Mouse (Mus musculus) ES-E14 (cell line): ENCODE results near the gene Nfkb1. TPM values are rescaled to one million over a fixed set of nuclear protein-coding genes. Genes with fewer than 3 reads are reported as not detected.

Source experiments
- DNase-seq: peaks from one replicate; pipeline ENCODE4 v3.0.0-alpha.2; 2013; ENCODE audit warnings: low read depth, low spot score
- H3K27ac ChIP-seq: 2 replicates; pipeline ENCODE4 v1.5.1; 2012; ENCODE audit warnings: low read depth, mild to moderate bottlenecking, low read length, moderate library complexity, mixed read lengths; ENCODE audit not compliant: poor library complexity, insufficient read depth, severe bottlenecking
- H3K36me3 ChIP-seq: 2 replicates; pipeline ENCODE4 v1.6.1; 2012; ENCODE audit warnings: mild to moderate bottlenecking, low read length, moderate library complexity, mixed read lengths; ENCODE audit not compliant: control insufficient read depth, poor library complexity, insufficient read depth, severe bottlenecking
- H3K4me1 ChIP-seq, 2 experiments: fragments of 150-350 bp in 1 of 2; sonication (generic) in 1 of 2; 2 replicates each; pipeline ENCODE4 v1.6.1; 2012; ENCODE audit warnings: low read length in 2 of 2, mild to moderate bottlenecking in 1 of 2, mixed read lengths in 1 of 2; ENCODE audit not compliant: control insufficient read depth in 2 of 2, insufficient read depth in 2 of 2, poor library complexity in 1 of 2
- H3K4me3 ChIP-seq, 2 experiments: fragments of 150-350 bp in 1 of 2; sonication (generic) in 1 of 2; 2 replicates each; pipeline ENCODE4 v1.5.1; 2012; ENCODE audit warnings: low read length in 2 of 2, low read depth in 1 of 2, mild to moderate bottlenecking in 1 of 2, mixed read lengths in 1 of 2; ENCODE audit not compliant: insufficient read depth in 1 of 2, poor library complexity in 1 of 2, severe bottlenecking in 1 of 2
- H3K9ac ChIP-seq: 2 replicates; pipeline ENCODE4 v1.6.1; 2012; ENCODE audit warnings: low read depth, mild to moderate bottlenecking, low read length, mixed read lengths; ENCODE audit not compliant: poor library complexity, insufficient read depth, severe bottlenecking
- H3K9me3 ChIP-seq: fragments of 150-350 bp; sonication (generic); 2 replicates; pipeline ENCODE4 v1.6.1; 2012; ENCODE audit warnings: low read depth, mild to moderate bottlenecking, low read length; ENCODE audit not compliant: control insufficient read depth, insufficient read depth
- CHD2 ChIP-seq: IDR thresholded peaks from 2 replicates; pipeline ENCODE4 v1.6.1; 2014; ENCODE audit warnings: mild to moderate bottlenecking, low read depth, low read length, inconsistent platforms
- HCFC1 ChIP-seq: IDR thresholded peaks from 2 replicates; pipeline ENCODE4 v1.6.1; 2012; ENCODE audit warnings: low read length, inconsistent platforms, borderline replicate concordance; ENCODE audit not compliant: insufficient read depth
- MAFK ChIP-seq: IDR thresholded peaks from 2 replicates; pipeline ENCODE4 v1.6.1; 2014; ENCODE audit warnings: mild to moderate bottlenecking, low read depth, low read length, inconsistent platforms; ENCODE audit not compliant: insufficient read depth
- ZC3H11A ChIP-seq: IDR thresholded peaks from 2 replicates; pipeline ENCODE4 v1.6.1; 2012; ENCODE audit warnings: low read depth, mild to moderate bottlenecking, inconsistent platforms, low read length, borderline replicate concordance
- ZNF384 ChIP-seq: IDR thresholded peaks from 2 replicates; pipeline ENCODE4 v1.6.1; 2012; ENCODE audit warnings: low read depth, low read length, inconsistent platforms
- in situ Hi-C, 2 experiments: fragments of 600-800 bp; cut with MboI; formaldehyde crosslinking; loops; one replicate each; pipeline ENCODE4 v1.15.1; 2025; ENCODE audit warnings: low sequenced_read_pairs in 2 of 2, inconsistent platforms in 1 of 2; ENCODE audit not compliant: unreplicated experiment in 2 of 2
- total RNA-seq: library from RNA; depleted of rRNA; stranded (reverse); fragments of 300-350 nt; gene quantifications from 2 replicates; pipeline ENCODE4 v1.2.3, GENCODE M21; 2012

Gene Nfkb1
- total RNA-seq, 1 experiment: 35.0 TPM

- in situ Hi-C loops: no loop called here
- H3K4me3 ChIP-seq: no peak overlapping the region
- TF ChIP-seq HCFC1: no peak
- no peak for TF ChIP-seq ZNF384
Observed at GRCm38 (mm10) chr3:135562036-135562435, 129.3 kb downstream of the Nfkb1 start.

GRCm38 (mm10) chr3:135556851-135557662, 134.3 kb downstream of the Nfkb1 start:
- no peak for DNase-seq
- Histone ChIP-seq H3K4me3 (no peak overlapping the region; a peak in 1 of 4 replicates), H3K4me1 (peaks cover 0 to 4% of the 10 kb centered on the region in 2 experiments; a peak in 2 of 4 replicates), H3K27ac (peak overlapping the region; percentile 69), H3K9me3 (no peaks in the 10 kb centered on the region), H3K9ac (peak overlapping the region; percentile 45; the same call in 1 of the 2 replicates), H3K36me3 (peaks cover 40% of the 10 kb centered on the region)
- in situ Hi-C loops: no loop called here
- no peak for TF ChIP-seq CHD2
- no peak for TF ChIP-seq HCFC1
- no peak for TF ChIP-seq MAFK
- no peak for TF ChIP-seq ZNF384
- TF ChIP-seq ZC3H11A: no peak

More at GRCm38 (mm10) chr3:135562036-135562435, 129.3 kb downstream of the Nfkb1 start:
- Histone ChIP-seq H3K9me3 (no peaks in the 10 kb centered on the region), H3K9ac (no peak overlapping the region), H3K27ac (peak overlapping the region; percentile 41; the same call in 1 of the 2 replicates), H3K4me1 (peaks cover 6 to 7% of the 10 kb centered on the region in 2 experiments; a peak in 3 of 4 replicates), H3K36me3 (peaks cover 33% of the 10 kb centered on the region)
- no peak for DNase-seq

- in situ Hi-C loops: no loop called here
- Histone ChIP-seq H3K27ac (no peak overlapping the region; the same call in 1 of the 2 replicates), H3K4me3 (no peak overlapping the region; a peak in 1 of 4 replicates), H3K9ac (peak overlapping the region; percentile 45; the same call in 1 of the 2 replicates), H3K4me1 (peaks cover 0 to 4% of the 10 kb centered on the region in 2 experiments; a peak in 3 of 4 replicates), H3K36me3 (peaks cover 45% of the 10 kb centered on the region), H3K9me3 (no peaks in the 10 kb centered on the region)
- no peak for TF ChIP-seq CHD2
- TF ChIP-seq ZC3H11A: no peak
- TF ChIP-seq HCFC1: no peak
- no peak for TF ChIP-seq MAFK
- TF ChIP-seq ZNF384: no peak
- DNase-seq: no peak
Observed at GRCm38 (mm10) chr3:135556052-135556587, 135.2 kb downstream of the Nfkb1 start.

- in situ Hi-C loops: no loop called here
- DNase-seq: no peak
- H3K4me1 ChIP-seq: peaks cover 0 to 4% of the 10 kb centered on the region in 2 experiments; a peak in 3 of 4 replicates
- peak overlapping the region; percentile 64; the same call in 1 of the 2 replicates for H3K9ac ChIP-seq
- H3K4me3 ChIP-seq: no peak overlapping the region; a peak in 1 of 4 replicates
- H3K27ac ChIP-seq: peak overlapping the region; percentile 50; the same call in 1 of the 2 replicates
- TF ChIP-seq MAFK (no peak), ZNF384 (no peak)
- peaks cover 46% of the 10 kb centered on the region for H3K36me3 ChIP-seq
- H3K9me3 ChIP-seq: no peaks in the 10 kb centered on the region
Observed at GRCm38 (mm10) chr3:135555192-135555591, 136.2 kb downstream of the Nfkb1 start.
